Mouse (Mus musculus) liver, embryonic 14.5 days (tissue): ENCODE measurements around the gene Ntng1.

Source experiments
- CTCF ChIP-seq: IDR thresholded peaks from 2 replicates; pipeline ENCODE4 v1.5.1; 2016; ENCODE audit warnings: antibody characterized with exemption, low read depth, control low read depth
- EP300 ChIP-seq: IDR thresholded peaks from 2 replicates; pipeline ENCODE4 v1.6.1; 2016; ENCODE audit warnings: antibody characterized with exemption, low read depth

DNA sequence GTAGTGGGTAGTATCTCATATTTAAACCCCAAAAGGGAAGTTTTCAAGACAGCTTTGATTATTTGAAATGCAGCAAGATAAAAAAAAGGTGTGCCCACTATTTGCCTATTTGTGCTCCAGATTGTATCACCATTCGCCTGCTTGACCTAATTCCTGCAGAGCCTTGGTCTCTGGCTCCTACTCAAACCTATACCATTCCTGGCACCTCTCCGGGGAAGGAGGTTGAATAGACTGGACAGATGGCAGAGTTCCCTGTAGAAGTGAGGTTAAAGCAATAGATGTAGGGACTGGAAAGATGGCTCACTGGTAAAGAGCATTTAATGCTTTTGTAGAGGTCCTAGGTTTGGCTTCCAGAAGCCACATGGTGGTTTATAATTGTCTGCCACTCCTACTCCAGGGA lies 378.2 kb downstream of the Ntng1 start:
- TF ChIP-seq CTCF (no peak), EP300 (no peak)
